Mouse (Mus musculus): ENCODE results near the gene Tff1. TPM values are rescaled to one million over a fixed set of nuclear protein-coding genes. Genes with fewer than 3 reads are reported as not detected.

The Tff1 gene
- total RNA-seq, 2 experiments from 2014 or later, result not detected

DNA sequence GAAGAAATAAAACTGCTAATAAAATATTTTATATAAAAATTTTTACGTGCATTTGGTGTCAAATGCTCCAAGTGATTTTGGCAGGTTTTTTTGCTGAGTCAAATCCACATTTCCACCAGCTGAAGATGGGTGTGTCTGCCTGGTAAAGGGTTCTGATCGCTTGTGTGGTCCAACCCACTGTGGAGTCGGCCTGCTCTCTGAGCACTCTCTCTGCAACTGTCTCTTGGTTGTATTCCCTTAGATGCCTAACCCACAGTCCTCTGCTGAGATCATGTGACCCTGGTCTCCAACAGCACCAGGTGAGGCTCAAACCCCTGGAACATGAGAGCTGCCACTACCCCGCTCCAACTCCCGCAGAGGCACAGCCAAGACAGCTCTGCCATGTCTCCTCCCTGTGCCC is 47.1 kb downstream of the Tff1 start:
- DNase-seq, result no peak
- intact Hi-C loops (cut with DNase I; ENCODE audit: low total_unique reads), result loop anchor here (2.0 kb wide), 1 partner anchor 107 kb away; no protein-coding TSS in a partner anchor

DNA sequence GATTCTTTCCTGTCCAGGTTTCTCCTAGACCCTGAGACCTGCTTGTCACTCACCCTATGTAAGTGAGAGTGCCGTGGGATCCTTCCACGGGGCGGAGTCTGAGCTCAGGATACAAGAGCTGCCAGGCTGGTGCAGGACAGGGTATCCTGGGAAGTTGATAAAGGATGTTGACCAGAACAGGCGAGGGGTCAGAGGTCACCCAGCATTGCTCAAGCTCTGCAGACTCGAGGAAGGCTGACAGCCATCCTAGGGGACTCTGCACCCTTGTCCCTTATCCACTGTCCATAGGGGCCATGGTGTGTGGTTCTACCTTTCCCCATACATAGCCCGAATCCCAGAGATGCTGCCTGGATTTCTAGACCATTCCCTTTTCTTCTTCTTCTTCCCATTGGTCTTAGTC is 49.0 kb downstream of the Tff1 start:
- intact Hi-C loops (cut with DNase I; ENCODE audit: low total_unique reads), result no loop called here
- DNase-seq, result no peak

DNA sequence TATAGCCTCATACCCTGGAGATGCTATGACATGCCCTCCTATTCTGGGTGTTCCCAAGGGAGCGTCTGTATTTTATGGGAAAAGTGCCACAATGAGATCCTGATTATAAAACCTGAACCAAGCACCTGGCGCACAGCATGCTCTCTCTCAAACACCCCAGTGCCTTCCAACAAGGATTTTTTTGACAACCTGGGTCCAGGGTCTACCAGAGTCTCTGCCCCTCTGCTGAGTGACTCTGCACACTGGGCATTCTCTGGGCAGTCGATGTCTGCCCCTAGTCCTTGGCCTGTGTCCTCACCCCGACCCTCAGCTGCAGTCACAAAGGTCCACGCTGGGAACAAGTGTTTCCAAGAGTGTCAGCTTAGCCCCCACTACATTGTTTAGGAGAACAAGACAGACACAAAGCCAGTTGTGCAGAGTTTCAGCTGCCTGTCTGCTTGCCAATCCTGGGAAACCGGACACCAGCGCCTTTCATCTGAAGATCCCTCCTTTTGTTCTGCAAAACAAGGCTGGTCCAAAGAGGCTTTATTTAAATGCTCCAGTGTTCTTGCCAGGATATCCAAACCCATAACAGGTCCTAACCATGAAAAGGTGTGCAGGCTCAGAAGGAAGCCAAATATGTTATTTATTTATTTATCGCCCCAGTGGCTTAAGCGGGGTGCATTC is 51.8 kb downstream of the Tff1 start:
- no peak for DNase-seq
- intact Hi-C loops (cut with DNase I; ENCODE audit: low total_unique reads), result no loop called here

Other genes starting within 250 kb of the Tff1 start
- gene Umodl1, start 210.6 kb downstream of the Tff1 start, total RNA-seq (2021), result under 1 TPM in 1 of 2 experiments, not detected in 1; 0.16 TPM
- 1 to 10 TPM; 4.9 to 6.6 TPM for gene Abcg1, start 107.6 kb downstream of the Tff1 start, total RNA-seq (2021)
- gene Tff3, start 35.6 kb downstream of the Tff1 start, total RNA-seq (2021), result not detected
- gene Tff2, start 21.0 kb downstream of the Tff1 start, total RNA-seq (2021), result not detected
- gene Tmprss3, start 33.7 kb upstream of the Tff1 start, total RNA-seq (2021), result not detected
- not detected for gene Ubash3a, start 42.6 kb upstream of the Tff1 start, total RNA-seq (2021)
- gene Rsph1, start 112.1 kb upstream of the Tff1 start, total RNA-seq (2021), result 10 to 100 TPM; 10.0 to 12.5 TPM
- gene Slc37a1, start 121.5 kb upstream of the Tff1 start, total RNA-seq (2021), result 1 to 10 TPM; 2.5 to 2.7 TPM
- 1 to 10 TPM; 4.5 to 6.5 TPM for gene Pde9a, start 220.9 kb upstream of the Tff1 start, total RNA-seq (2021)